Mouse (Mus musculus): ENCODE results near the gene Nynrin.

DNA sequence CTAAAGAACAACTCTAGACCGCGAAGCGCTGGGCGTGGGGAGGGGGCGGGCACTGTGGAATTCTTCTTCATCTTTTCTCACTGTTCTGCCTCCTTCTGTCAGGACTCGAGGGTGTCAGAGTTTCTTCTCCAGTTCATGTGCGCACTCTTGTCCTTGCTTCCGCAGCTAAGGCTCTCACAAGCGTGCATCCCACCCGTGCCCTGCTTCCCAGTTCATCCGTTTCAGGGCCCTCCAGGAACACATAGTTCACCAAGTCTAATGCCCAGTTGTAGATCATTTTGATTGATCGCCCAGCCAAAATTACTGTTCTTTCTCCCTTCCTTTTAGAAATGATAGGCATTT, 46.6 kb downstream of the Nynrin start:
- TF ChIP-seq EP300 (IDR thresholded peaks at IDR 0.05; ENCODE audit: low read depth in 1 of 2, low read length in 2 of 2), result no peak
- no peak for TF ChIP-seq CHD2 (IDR thresholded peaks at IDR 0.05; ENCODE audit: low read length)
- no peak for TF ChIP-seq NRF1 (IDR thresholded peaks at IDR 0.05; ENCODE audit: insufficient read depth, low read depth, low read length, poor library complexity, severe bottlenecking)
- no peak for TF ChIP-seq BHLHE40 (IDR thresholded peaks at IDR 0.05; ENCODE audit: borderline replicate concordance, low read depth, low read length)

Data from MEL (cell line).